ENCODE assay signal across 9 mouse cellular contexts in the genomic region with DNA sequence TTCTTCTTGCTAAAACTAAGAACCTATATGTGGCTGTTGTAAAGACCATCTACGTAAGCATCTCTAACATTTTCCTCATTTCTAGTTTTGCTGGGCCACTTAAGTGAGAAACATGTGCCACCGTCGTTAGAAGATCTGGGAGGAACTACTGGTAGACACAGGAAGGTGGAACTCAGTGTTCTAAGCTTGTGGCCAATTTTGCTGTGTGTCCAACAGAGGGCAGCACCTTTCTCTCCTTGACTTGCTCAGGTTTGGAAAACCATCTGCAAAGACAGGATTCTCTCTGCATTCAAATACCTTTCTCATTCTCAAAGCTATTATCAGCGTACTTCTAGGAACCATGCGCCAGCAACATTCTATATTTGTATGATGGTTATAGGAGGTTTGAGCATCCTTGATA.
DNase-seq lines count a peak whose midpoint lies in the region; ATAC-seq and TF ChIP-seq lines count a peak whose summit lies in the region.
"Had no signal": no experiment of that assay in that cellular context is flagged by ENCODE, and none has a peak within 500 bp of the region (broad histone marks: within the 10 kb centered on the region; RNA-seq: fewer than 3 reads in every experiment).

No protein-coding gene starts in this region.

- no peaks in the 10 kb centered on the region for H3K27me3 ChIP-seq in thymus, adult 2 months (ENCODE audit: control insufficient read depth, insufficient read depth, low read length)
- no peaks in the 10 kb centered on the region for H3K27me3 ChIP-seq in lung, postnatal 0 days (replicated peaks; ENCODE audit: insufficient read depth, low read length)
- H3K27me3 ChIP-seq in splenic B cell, adult 2 months (ENCODE audit: control insufficient read depth, insufficient read depth, low read length, poor library complexity, severe bottlenecking): no peaks in the 10 kb centered on the region
- H3K27me3 ChIP-seq: heart, embryonic 13.5 days had no signal

- no peak for TF ChIP-seq EP300 in lung, postnatal 0 days (IDR thresholded peaks at IDR 0.05)

- 51% methylated on average over 5 of the region's 5 CpGs for WGBS in thymus, adult 2 months
- WGBS in lung, postnatal 0 days: 34% methylated on average over 5 of the region's 5 CpGs

- H3K36me3 ChIP-seq in thymus, adult 2 months (ENCODE audit: control insufficient read depth, insufficient read depth, low read length): no peaks in the 10 kb centered on the region
- H3K36me3 ChIP-seq in lung, postnatal 0 days (ENCODE audit: insufficient read depth, low read length): no peaks in the 10 kb centered on the region
- H3K36me3 ChIP-seq in splenic B cell, adult 2 months (ENCODE audit: control insufficient read depth, insufficient read depth, low read length, poor library complexity, severe bottlenecking): no peaks in the 10 kb centered on the region
- H3K36me3 ChIP-seq: heart, embryonic 13.5 days had no signal

- DNase-seq in thymus, adult 2 months: peak; percentile 6
- DNase-seq in thymus, adult 18-20 months: no peak
- DNase-seq in adrenal gland, postnatal 36 days: peak; percentile 42 to 44
- DNase-seq in embryo, embryonic 11.5 days (ENCODE audit: low read depth, low spot score): peak; percentile 32
- DNase-seq in kidney, postnatal 36 days: peak; percentile 12 to 71
- peak; percentile 36 for DNase-seq in lung, postnatal 0 days (ENCODE audit: low spot score)
- peak; percentile 8 for DNase-seq in splenic B cell, adult 2 months (ENCODE audit: low read depth, low spot score)

- ATAC-seq in lung, postnatal 0 days: no peak

- H3K9ac ChIP-seq in lung, postnatal 0 days (replicated peaks; ENCODE audit: low read depth): no peak overlapping the region
- H3K9ac ChIP-seq: heart, embryonic 13.5 days had no signal

- H3K27ac ChIP-seq in thymus, adult 2 months (ENCODE audit: control insufficient read depth, insufficient read depth, low read length): no peak overlapping the region
- no peak overlapping the region for H3K27ac ChIP-seq in lung, postnatal 0 days (ENCODE audit: low read length)
- H3K27ac ChIP-seq: heart, embryonic 13.5 days had no signal

- no peak for TF ChIP-seq CTCF in thymus, adult 2 months (IDR thresholded peaks at IDR 0.05; ENCODE audit: borderline replicate concordance, control insufficient read depth, extremely low read depth, insufficient read depth, low read length, poor library complexity)
- TF ChIP-seq CTCF in lung, postnatal 0 days (IDR thresholded peaks at IDR 0.05): peak; percentile 70

- no peak overlapping the region for H3K4me2 ChIP-seq in lung, postnatal 0 days (replicated peaks; ENCODE audit: low read depth, low read length)
- H3K4me2 ChIP-seq: heart, embryonic 13.5 days had no signal

- no peak for TF ChIP-seq POLR2A in thymus, adult 2 months (IDR thresholded peaks at IDR 0.05; ENCODE audit: control insufficient read depth, extremely low read depth, insufficient read depth, low read length, poor library complexity)

- H3K4me3 ChIP-seq in thymus, adult 2 months (ENCODE audit: control insufficient read depth, insufficient read depth, low read length): no peak overlapping the region
- no peak overlapping the region for H3K4me3 ChIP-seq in lung, postnatal 0 days (ENCODE audit: low read depth, low read length)
- H3K4me3 ChIP-seq: heart, embryonic 13.5 days; myocyte had no signal

- H3K4me1 ChIP-seq in thymus, adult 2 months (replicated peaks; ENCODE audit: control insufficient read depth, insufficient read depth, low read length): no peaks in the 10 kb centered on the region
- H3K4me1 ChIP-seq in lung, postnatal 0 days (ENCODE audit: insufficient read depth, low read depth, low read length): no peaks in the 10 kb centered on the region
- H3K4me1 ChIP-seq: heart, embryonic 13.5 days had no signal

- H3K9me3 ChIP-seq in lung, postnatal 0 days (ENCODE audit: low read length): no peaks in the 10 kb centered on the region
- H3K9me3 ChIP-seq: heart, embryonic 13.5 days had no signal

Comparison
In these comparisons a context has a peak if more than half of its experiments do, and no peak if none do; other contexts are left out.
1. DNase-seq: peak in thymus, adult 2 months (single experiment), adrenal gland, postnatal 36 days (2 of 2), embryo, embryonic 11.5 days (single experiment), kidney, postnatal 36 days (2 of 2), lung, postnatal 0 days (single experiment) and splenic B cell, adult 2 months (single experiment); none in thymus, adult 18-20 months (0 of 2).